In the genomic region with DNA sequence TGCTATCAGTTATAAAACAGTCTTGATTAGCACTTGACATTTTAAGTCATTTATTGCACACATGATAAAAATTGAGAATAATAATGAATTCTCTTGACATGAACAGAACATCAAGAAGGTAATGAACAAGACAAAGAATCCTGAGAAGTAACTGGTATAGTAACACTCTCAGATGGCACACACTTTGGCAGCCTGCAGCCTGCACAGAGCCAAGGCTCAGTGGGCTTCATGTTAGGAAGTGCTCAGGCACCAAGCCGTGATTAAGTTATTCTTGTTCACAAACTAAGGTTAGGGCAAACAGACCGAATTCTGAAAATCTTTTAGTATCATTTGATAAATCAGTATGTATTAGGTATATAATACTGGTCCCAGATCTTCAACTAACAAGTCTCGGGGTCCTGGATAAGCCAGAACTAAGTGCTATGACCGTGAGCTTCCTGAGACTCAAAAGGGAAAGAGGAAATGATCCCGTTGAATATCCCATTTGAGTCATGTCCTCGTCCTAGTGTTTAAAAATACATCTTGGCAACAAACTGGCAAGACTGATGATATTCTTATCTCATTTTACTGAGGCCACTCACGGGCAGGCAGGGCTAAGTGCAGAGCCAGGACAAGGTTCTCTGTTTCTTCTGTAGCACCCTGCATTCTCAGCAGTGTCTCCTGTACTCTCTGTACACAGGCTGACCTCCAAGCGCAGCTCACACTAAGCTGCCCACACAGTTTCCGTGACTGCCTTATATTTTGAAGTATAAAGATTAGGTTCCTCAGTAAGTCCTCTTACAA, we compare ENCODE assay signal across 12 mouse cellular contexts.
DNase-seq lines count a peak whose midpoint lies in the region; ATAC-seq and TF ChIP-seq lines count a peak whose summit lies in the region.
"Had no signal": no experiment of that assay in that cellular context is flagged by ENCODE, and none has a peak within 500 bp of the region (broad histone marks: within the 10 kb centered on the region; RNA-seq: fewer than 3 reads in every experiment).

No protein-coding gene starts in this region.

- no peak for TF ChIP-seq CTCF in lung, adult 2 months (IDR thresholded peaks at IDR 0.05; ENCODE audit: insufficient read depth, low read length)

- peak; percentile 66 to 86 for DNase-seq in adrenal gland, adult (ENCODE audit: inconsistent age in 2 of 2, low spot score in 1 of 2)
- DNase-seq in adrenal gland, postnatal 10 days = no peak
- peak; percentile 97 for DNase-seq in heart, adult 11 months
- no peak for DNase-seq in heart, embryonic 10.5 days (ENCODE audit: low spot score)
- DNase-seq in lung, adult 2 months = no peak
- DNase-seq in lung, postnatal 36 days = peak; percentile 44
- DNase-seq in retina, embryonic 14.5 days (ENCODE audit: low spot score) = no peak
- DNase-seq: thymus, postnatal 4 days had no signal

- H3K27me3 ChIP-seq in heart, embryonic 10.5 days (ENCODE audit: insufficient read depth, poor library complexity, severe bottlenecking) = no peaks in the 10 kb centered on the region
- H3K27me3 ChIP-seq in lung, embryonic 16.5 days (ENCODE audit: control insufficient read depth, insufficient read depth, low read depth, low read length) = no peaks in the 10 kb centered on the region
- H3K27me3 ChIP-seq: forebrain, embryonic 15.5 days had no signal

- no peak overlapping the region for H3K4me3 ChIP-seq in heart, embryonic 10.5 days
- no peak overlapping the region for H3K4me3 ChIP-seq in lung, embryonic 16.5 days (ENCODE audit: low read length)
- no peak overlapping the region for H3K4me3 ChIP-seq in lung, adult 2 months (replicated peaks; ENCODE audit: extremely low read depth, low read depth, low read length)
- H3K4me3 ChIP-seq: forebrain, embryonic 15.5 days had no signal

- H3K9ac ChIP-seq in lung, embryonic 16.5 days (ENCODE audit: low read length) = no peak overlapping the region
- H3K9ac ChIP-seq: forebrain, embryonic 15.5 days had no signal

- no peak for TF ChIP-seq POLR2A in lung, adult 2 months (IDR thresholded peaks at IDR 0.05; ENCODE audit: borderline replicate concordance, extremely low read depth, low read depth, low read length)

- H3K9me3 ChIP-seq in heart, embryonic 10.5 days = no peaks in the 10 kb centered on the region
- H3K9me3 ChIP-seq in lung, embryonic 16.5 days (ENCODE audit: control insufficient read depth, low read length) = no peaks in the 10 kb centered on the region
- H3K9me3 ChIP-seq: forebrain, embryonic 15.5 days; G1E had no signal

- no peak overlapping the region; the same call in 1 of the 2 replicates for H3K27ac ChIP-seq in heart, embryonic 10.5 days
- H3K27ac ChIP-seq in lung, embryonic 16.5 days (ENCODE audit: low read length) = no peak overlapping the region
- H3K27ac ChIP-seq: hindbrain, postnatal 0 days had no signal

- ATAC-seq in lung, embryonic 16.5 days (ENCODE audit: low read depth) = peak; percentile 41; the same call in 1 of the 2 replicates
- ATAC-seq: forebrain, embryonic 15.5 days; hindbrain, postnatal 0 days had no signal

- H3K4me2 ChIP-seq in lung, embryonic 16.5 days (ENCODE audit: low read depth, low read length) = no peak overlapping the region
- H3K4me2 ChIP-seq: forebrain, embryonic 15.5 days had no signal

- H3K4me1 ChIP-seq in heart, embryonic 10.5 days = peaks cover 11% of the 10 kb centered on the region
- H3K4me1 ChIP-seq in lung, embryonic 16.5 days (replicated peaks; ENCODE audit: control insufficient read depth, insufficient read depth, low read length) = no peaks in the 10 kb centered on the region
- H3K4me1 ChIP-seq in lung, adult 2 months (ENCODE audit: control insufficient read depth, insufficient read depth, low read length) = peaks cover 3% of the 10 kb centered on the region
- H3K4me1 ChIP-seq: forebrain, embryonic 15.5 days had no signal

- no peaks in the 10 kb centered on the region for H3K36me3 ChIP-seq in heart, embryonic 10.5 days
- H3K36me3 ChIP-seq in lung, embryonic 16.5 days (ENCODE audit: control insufficient read depth, insufficient read depth, low read length) = no peaks in the 10 kb centered on the region
- H3K36me3 ChIP-seq: forebrain, embryonic 15.5 days had no signal

- WGBS in heart, embryonic 10.5 days = 40% methylated on average over 9 of the region's 9 CpGs
- 39% methylated on average over 9 of the region's 9 CpGs for WGBS in lung, embryonic 16.5 days
- 37% methylated on average over 9 of the region's 9 CpGs for WGBS in lung, adult 2 months

Comparison
In these comparisons a context has a peak if more than half of its experiments do, and no peak if none do; other contexts are left out.
1. DNase-seq: peak in adrenal gland, adult (2 of 2), heart, adult 11 months (single experiment) and lung, postnatal 36 days (single experiment); none in adrenal gland, postnatal 10 days (single experiment), heart, embryonic 10.5 days (single experiment), lung, adult 2 months (single experiment) and retina, embryonic 14.5 days (single experiment).